Mouse (Mus musculus) intestine, embryonic 15.5 days (tissue): ENCODE results near the gene Commd9. TPM values are rescaled to one million over a fixed set of nuclear protein-coding genes. Genes with fewer than 3 reads are reported as not detected.

Experiments
- ATAC-seq: fragments of 200-750 bp; cut with Nextera tagmentation; 2 replicates; pipeline ENCODE4 v1.8.0; 2017; ENCODE audit warnings: moderate TSS enrichment, moderate library complexity
- H3K27ac ChIP-seq: fragments of 300-500 bp; sonication (generic); 2 replicates; pipeline ENCODE4 v1.5.1; 2015; ENCODE audit warnings: mild to moderate bottlenecking, inconsistent platforms
- H3K27me3 ChIP-seq: fragments of 300-500 bp; sonication (generic); replicated peaks from 2 replicates; pipeline ENCODE4 v1.6.1; 2015; ENCODE audit warnings: inconsistent platforms
- H3K36me3 ChIP-seq: fragments of 300-500 bp; sonication (generic); 2 replicates; pipeline ENCODE4 v1.6.1; 2015; ENCODE audit warnings: inconsistent platforms
- H3K4me1 ChIP-seq: fragments of 300-500 bp; sonication (generic); replicated peaks from 2 replicates; pipeline ENCODE4 v1.6.1; 2015; ENCODE audit warnings: inconsistent platforms
- H3K4me2 ChIP-seq: fragments of 300-500 bp; sonication (generic); replicated peaks from 2 replicates; pipeline ENCODE4 v1.6.1; 2015; ENCODE audit warnings: mild to moderate bottlenecking, inconsistent platforms
- H3K4me3 ChIP-seq: fragments of 300-500 bp; sonication (generic); replicated peaks from 2 replicates; pipeline ENCODE4 v1.5.1; 2015; ENCODE audit warnings: inconsistent platforms
- H3K9ac ChIP-seq: fragments of 300-500 bp; sonication (generic); 2 replicates; pipeline ENCODE4 v1.6.1; 2015; ENCODE audit warnings: inconsistent platforms
- H3K9me3 ChIP-seq: fragments of 300-500 bp; sonication (generic); 2 replicates; pipeline ENCODE4 v1.6.1; 2016; ENCODE audit warnings: inconsistent platforms
- WGBS: fragments of 180-500 bp; shearing (Covaris S2); methylation state at CpG from one replicate; pipeline ENCODE4 v1.1.7; 2015; 5-methylcytosine and 5-hydroxymethylcytosine counted together
- polyA plus RNA-seq: library from polyadenylated mRNA; unstranded; fragments of >200 nt; fragmentation: Nextera tagmentation; extraction: Ambion mirVana; gene quantifications from 2 replicates; pipeline ENCODE4 v1.2.1, GENCODE M21; 2015

The Commd9 gene
- 65.5 and 68.2 TPM in 2 replicates for polyA plus RNA-seq

DNA sequence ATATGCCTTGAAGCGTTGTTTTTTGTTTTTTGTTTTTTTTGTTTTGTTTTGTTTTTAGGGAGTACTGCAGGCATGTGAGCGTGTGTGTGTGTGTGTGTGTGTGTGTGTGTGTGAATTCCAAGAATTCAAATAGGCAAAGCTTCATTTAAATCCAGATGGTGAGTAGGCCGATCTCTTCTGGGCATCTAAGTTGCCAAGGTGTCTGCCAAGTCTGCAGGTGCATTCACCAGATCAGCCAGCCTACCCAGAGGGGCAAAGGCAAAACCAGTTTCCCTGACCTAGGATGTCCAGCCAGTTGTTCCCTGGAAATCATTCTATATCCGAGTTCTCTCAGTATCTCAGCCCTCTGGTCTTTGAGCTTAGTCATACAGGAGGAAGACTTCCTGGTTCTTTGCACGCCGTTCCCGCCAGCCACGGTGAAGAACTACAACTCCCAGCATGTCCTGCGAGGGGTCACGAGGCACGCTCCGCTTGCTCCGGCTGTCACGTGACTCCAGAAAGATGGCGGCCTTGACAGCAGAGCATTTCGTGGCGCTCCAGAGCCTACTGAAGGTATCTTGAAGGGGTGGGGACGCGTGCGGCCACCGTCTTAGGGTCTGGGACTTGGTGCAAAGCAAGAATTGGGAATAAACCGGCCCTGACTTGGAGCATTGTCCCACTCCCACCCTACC is at the start of gene Commd9:
Commd9 (plus strand) TSS at position 480 of the 671 bp plus-strand sequence.
- Histone ChIP-seq H3K4me2 (peak within 1 kb of the TSS; percentile 68), H3K9me3 (no peaks in the 10 kb centered on the region), H3K9ac (peak within 1 kb of the TSS; percentile 73), H3K27ac (no peak within 1 kb of the TSS), H3K36me3 (no peaks in the 10 kb centered on the region), H3K27me3 (no peaks in the 10 kb centered on the region), H3K4me3 (peak within 1 kb of the TSS; percentile 71), H3K4me1 (peaks cover 5% of the 10 kb centered on the region)
- peak; percentile 98 for ATAC-seq
- 13% methylated on average over 22 of the region's 22 CpGs for WGBS

DNA sequence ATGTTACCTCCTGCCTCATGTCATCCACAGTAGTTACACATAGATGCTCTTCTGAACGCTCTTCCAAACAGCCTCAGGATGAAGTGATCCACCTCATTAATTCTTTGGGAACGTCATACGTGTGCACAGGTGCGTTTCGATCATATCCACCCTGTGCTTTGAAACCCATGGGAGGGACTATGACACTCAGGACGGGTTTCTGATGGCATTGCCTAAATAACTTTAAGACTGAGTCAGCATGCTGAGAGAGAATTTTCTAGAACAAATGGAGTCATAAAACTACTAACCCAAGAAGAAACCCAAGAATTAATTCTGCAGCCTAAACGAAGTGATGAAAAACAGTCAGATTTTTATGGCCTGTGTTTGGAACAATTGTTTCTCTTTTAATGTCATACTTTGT is 43.3 kb upstream of the Commd9 start:
- H3K27ac ChIP-seq = no peak overlapping the region
- WGBS = 83% methylated on average over 7 of the region's 7 CpGs
- no peak overlapping the region for H3K4me3 ChIP-seq
- no peaks in the 10 kb centered on the region for H3K27me3 ChIP-seq
- no peaks in the 10 kb centered on the region for H3K4me1 ChIP-seq
- H3K4me2 ChIP-seq = no peak overlapping the region
- no peak overlapping the region for H3K9ac ChIP-seq
- no peaks in the 10 kb centered on the region for H3K36me3 ChIP-seq
- ATAC-seq = no peak
- H3K9me3 ChIP-seq = no peaks in the 10 kb centered on the region

DNA sequence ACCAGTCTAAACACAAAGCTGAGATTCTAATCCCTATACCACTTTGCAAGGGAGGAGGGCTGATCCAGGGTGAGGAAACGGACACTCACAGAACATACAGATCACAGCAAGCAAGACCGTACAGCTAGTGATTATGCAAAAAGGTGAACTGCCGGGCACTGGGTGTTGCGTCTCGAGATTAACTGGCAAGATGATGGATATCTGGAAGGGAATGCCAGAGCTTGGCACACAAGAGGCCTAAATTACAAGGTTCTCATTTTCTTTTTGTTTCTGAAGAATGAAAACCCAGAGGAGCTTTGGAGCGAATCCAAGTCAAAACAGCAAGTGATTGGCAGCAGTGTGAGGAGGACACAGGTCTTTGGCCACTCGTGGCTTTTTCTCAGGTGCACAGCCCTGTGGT is 31.3 kb upstream of the Commd9 start:
- H3K9ac ChIP-seq = no peak overlapping the region
- H3K36me3 ChIP-seq = no peaks in the 10 kb centered on the region
- no peak overlapping the region for H3K27ac ChIP-seq
- no peaks in the 10 kb centered on the region for H3K27me3 ChIP-seq
- H3K4me3 ChIP-seq = no peak overlapping the region
- no peak for ATAC-seq
- no peaks in the 10 kb centered on the region for H3K9me3 ChIP-seq
- no peak overlapping the region for H3K4me2 ChIP-seq
- WGBS = 69% methylated on average over 7 of the region's 7 CpGs
- H3K4me1 ChIP-seq = no peaks in the 10 kb centered on the region

DNA sequence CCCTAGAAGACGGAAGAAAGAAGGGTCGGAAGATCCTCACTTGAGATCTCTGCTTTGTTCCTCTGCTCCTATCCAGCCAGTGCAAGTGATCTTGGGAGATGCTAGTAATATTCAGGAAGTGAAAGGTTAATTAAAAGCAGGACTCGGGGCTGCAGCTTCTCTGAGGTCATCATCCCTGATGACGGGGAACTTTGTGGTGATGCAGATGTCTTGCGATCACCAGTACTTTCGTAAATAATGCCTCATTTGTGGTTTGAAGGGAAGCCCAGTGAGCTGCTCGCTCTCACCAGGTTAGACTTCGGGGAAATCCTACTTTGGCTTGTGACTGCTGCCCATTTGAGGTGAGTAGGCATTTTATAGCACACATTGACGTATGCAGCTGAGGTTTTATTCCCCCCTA is 29.9 kb upstream of the Commd9 start:
- H3K4me3 ChIP-seq = no peak overlapping the region
- ATAC-seq = no peak
- H3K9me3 ChIP-seq = no peaks in the 10 kb centered on the region
- H3K4me1 ChIP-seq = no peaks in the 10 kb centered on the region
- H3K27ac ChIP-seq = no peak overlapping the region
- no peak overlapping the region for H3K4me2 ChIP-seq
- no peaks in the 10 kb centered on the region for H3K27me3 ChIP-seq
- no peak overlapping the region for H3K9ac ChIP-seq
- 80% methylated on average over 9 of the region's 9 CpGs for WGBS
- no peaks in the 10 kb centered on the region for H3K36me3 ChIP-seq

DNA sequence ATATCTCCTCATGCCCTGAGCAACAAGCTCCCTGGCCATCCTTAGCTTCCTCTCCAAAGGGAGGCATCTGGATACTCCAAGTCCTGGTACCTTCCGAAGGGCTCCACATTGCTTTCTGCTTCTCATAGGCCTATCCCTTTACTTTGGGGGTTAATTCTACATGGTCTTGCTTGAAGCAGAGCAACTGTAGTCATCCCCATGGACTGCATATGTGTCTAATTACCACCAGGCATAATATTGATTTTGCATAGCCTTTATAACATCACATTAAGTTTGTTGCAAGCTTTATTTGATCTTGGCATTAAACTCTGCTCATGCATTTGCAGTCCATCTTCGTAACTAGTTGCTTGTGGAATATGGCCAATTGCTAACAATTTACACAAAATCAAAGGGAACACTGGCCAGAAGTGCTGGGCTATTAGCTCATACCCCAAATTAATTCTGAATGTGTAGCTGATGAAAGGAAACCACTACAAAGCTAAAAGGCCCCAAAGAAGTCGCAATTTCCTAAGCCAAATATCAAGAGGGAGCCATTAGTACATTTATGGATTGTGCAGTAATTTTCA is 25.0 kb upstream of the Commd9 start:
- Histone ChIP-seq H3K4me1 (0 out of 2 replicates have a peak, but pooled peaks cover 4% of the 10 kb centered on the region), H3K9ac (no peak overlapping the region), H3K4me2 (no peak overlapping the region), H3K36me3 (no peaks in the 10 kb centered on the region), H3K27me3 (no peaks in the 10 kb centered on the region), H3K4me3 (no peak overlapping the region), H3K9me3 (no peaks in the 10 kb centered on the region), H3K27ac (no peak overlapping the region)
- ATAC-seq = no peak
- WGBS = 91% methylated on average over 3 of the region's 3 CpGs

DNA sequence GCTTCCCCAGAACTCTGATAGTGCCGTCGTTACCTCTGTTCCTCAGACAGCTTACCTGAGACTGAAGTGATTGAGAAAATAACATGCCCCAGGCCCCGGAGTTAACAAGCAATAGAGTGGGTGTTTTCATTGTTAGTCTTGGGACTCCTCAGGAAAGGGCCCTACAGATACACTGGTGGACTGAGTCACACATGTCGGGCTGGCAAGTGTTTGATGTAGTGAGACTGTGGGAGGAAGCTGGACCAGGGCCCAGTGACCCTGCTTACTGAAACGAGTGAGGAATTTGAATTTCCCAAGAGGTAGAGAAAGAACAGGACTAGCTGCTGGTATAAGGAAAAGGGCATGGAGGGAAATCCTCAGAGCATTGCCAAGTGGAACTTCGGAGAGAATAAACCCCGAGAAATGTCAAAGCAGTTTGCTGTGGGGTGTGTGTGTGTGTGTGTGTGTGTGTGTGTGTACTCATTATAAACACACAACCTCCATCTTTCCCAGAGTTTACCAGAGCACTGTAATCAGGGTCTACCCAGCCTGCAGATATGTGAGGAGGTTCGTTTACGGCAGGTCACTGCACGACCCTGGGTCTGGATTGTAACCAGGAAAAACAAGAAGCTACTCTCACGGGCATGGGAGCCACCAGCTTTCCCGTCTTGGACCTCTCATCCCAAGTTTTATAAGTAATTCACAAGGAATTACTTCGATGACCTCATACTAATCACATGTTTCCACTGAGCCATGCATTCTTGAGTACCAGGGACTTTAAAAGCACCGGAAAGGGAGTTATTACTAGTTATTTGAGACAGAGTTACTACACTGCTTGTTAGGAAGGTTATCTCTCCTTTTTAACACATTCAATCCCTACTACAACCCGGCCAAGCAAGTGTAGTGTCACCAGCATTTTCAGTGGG is 23.6 kb upstream of the Commd9 start:
- Histone ChIP-seq H3K4me2 (no peak overlapping the region), H3K9me3 (no peaks in the 10 kb centered on the region), H3K9ac (no peak overlapping the region), H3K36me3 (no peaks in the 10 kb centered on the region), H3K27me3 (no peaks in the 10 kb centered on the region), H3K4me1 (0 out of 2 replicates have a peak, but pooled peaks cover 4% of the 10 kb centered on the region), H3K4me3 (no peak overlapping the region), H3K27ac (no peak overlapping the region)
- ATAC-seq = 0 out of 2 replicates have a peak, but pooled peaks have one; percentile 23
- 50% methylated on average over 15 of the region's 15 CpGs for WGBS

DNA sequence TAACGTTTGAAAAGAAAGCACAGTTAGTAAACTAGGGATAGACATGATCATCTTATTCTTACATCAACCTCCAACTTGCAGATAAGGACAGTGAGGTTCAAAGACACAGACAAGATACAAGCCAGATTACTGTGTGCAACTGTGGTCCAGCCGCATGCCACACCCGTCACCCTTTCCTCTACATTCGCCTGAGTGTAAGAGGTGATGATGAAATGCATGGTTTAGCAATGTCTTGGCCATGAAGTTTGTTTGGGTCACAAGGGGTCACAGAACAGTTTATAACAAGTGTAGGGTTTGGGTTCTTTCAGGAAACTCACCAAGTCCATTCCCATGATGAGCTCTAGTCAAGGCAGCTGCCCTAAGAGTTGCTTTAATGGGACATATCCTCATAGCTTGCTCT is 17.4 kb upstream of the Commd9 start:
- no peak for ATAC-seq
- H3K9me3 ChIP-seq = no peaks in the 10 kb centered on the region
- no peaks in the 10 kb centered on the region for H3K27me3 ChIP-seq
- no peak overlapping the region for H3K27ac ChIP-seq
- no peak overlapping the region for H3K9ac ChIP-seq
- no peaks in the 10 kb centered on the region for H3K4me1 ChIP-seq
- WGBS = 83% methylated on average over 4 of the region's 4 CpGs
- no peak overlapping the region for H3K4me3 ChIP-seq
- no peaks in the 10 kb centered on the region for H3K36me3 ChIP-seq
- H3K4me2 ChIP-seq = no peak overlapping the region

DNA sequence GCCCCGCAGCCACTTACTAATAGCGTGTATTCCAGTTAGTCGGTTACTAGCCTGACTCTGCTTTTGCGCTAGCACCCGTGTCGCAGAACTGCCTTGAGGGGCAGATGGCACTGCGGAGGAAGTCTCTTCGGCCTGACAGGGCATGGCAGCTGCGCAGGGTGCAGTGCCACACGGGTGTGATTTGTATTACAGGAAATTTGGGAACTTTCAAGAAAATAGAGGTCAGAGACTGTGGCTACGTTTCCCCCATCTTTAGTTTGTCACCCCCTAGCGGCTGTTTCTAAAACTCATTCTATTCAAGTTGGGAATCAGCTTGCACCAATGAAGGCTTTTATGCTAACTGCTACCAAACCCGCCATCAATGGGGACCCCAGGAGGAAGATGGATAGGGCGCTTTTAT is 14.9 kb upstream of the Commd9 start:
- no peaks in the 10 kb centered on the region for H3K27me3 ChIP-seq
- H3K36me3 ChIP-seq = no peaks in the 10 kb centered on the region
- no peaks in the 10 kb centered on the region for H3K4me1 ChIP-seq
- H3K9me3 ChIP-seq = no peaks in the 10 kb centered on the region
- no peak overlapping the region for H3K4me3 ChIP-seq
- WGBS = 28% methylated on average over 14 of the region's 14 CpGs
- no peak overlapping the region for H3K27ac ChIP-seq
- peak overlapping the region; percentile 56 for H3K4me2 ChIP-seq
- ATAC-seq = 0 out of 2 replicates have a peak, but pooled peaks have one; percentile 56
- H3K9ac ChIP-seq = no peak overlapping the region

DNA sequence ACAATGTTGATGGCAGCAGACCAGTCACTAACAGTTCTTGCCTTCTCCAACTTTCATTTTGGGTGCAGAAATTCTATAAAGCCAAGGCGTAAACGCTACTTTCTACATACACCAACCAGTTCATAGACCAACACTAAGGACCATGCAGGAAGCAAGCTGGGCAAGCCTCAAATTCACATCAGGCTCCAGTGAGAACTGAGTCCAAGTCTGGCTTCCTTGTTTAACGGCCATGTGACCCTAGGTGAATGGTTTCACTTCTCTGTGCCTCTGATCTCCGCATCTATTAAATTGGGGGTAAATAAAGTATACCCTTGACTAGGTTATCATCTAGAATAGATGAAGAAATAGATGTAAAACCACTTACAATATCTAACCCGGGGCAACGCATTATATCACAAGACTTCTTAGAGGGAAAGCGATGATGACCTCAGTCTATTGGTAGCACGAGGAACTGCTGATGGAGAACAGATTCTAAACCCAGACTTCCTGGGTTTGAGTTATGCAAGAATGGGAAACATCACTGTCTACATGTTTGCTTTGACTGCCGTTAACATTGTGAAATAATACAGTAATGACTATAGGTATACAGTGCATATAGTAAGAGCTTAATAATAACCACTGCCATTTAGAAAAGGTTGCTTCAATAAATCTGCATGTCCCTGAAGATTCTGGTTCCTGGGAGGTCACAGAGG is 4.4 kb upstream of the Commd9 start:
- H3K9me3 ChIP-seq = no peaks in the 10 kb centered on the region
- H3K27me3 ChIP-seq = no peaks in the 10 kb centered on the region
- H3K27ac ChIP-seq = no peak overlapping the region
- ATAC-seq = no peak
- H3K4me3 ChIP-seq = no peak overlapping the region
- no peaks in the 10 kb centered on the region; the same call in 1 of the 2 replicates for H3K4me1 ChIP-seq
- no peaks in the 10 kb centered on the region for H3K36me3 ChIP-seq
- no peak overlapping the region for H3K4me2 ChIP-seq
- 70% methylated on average over 9 of the region's 9 CpGs for WGBS
- no peak overlapping the region for H3K9ac ChIP-seq

DNA sequence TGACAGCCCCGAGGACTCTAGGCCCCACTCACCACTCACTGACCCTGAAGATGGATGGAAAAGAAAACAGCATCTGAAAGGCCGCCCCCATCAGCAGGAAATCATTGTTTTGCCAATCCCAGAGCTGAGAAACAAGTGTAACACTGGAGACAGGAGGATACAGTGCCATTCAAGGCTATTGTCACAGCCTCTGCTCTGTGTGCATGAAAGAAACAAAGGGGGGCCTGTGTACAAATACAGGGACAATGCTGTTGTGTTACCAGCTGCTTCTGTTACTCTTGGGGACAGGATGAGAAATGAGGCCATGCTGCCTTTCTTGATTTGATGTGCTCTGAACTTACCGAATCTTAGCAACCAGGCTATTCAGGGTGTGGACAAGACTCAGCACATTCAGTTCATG is 3.0 kb upstream of the Commd9 start, which contains the start of gene Prr5l:
Prr5l (minus strand) TSS at position 30 of the 400 bp plus-strand sequence.
- H3K27me3 ChIP-seq = no peaks in the 10 kb centered on the region
- ATAC-seq = no peak
- H3K4me2 ChIP-seq = no peak within 1 kb of the TSS
- H3K9ac ChIP-seq = no peak within 1 kb of the TSS
- no peak within 1 kb of the TSS for H3K27ac ChIP-seq
- no peak within 1 kb of the TSS for H3K4me3 ChIP-seq
- no peaks in the 10 kb centered on the region for H3K9me3 ChIP-seq
- peaks cover 5% of the 10 kb centered on the region for H3K4me1 ChIP-seq
- WGBS = 46% methylated on average over 3 of the region's 3 CpGs
- H3K36me3 ChIP-seq = no peaks in the 10 kb centered on the region

DNA sequence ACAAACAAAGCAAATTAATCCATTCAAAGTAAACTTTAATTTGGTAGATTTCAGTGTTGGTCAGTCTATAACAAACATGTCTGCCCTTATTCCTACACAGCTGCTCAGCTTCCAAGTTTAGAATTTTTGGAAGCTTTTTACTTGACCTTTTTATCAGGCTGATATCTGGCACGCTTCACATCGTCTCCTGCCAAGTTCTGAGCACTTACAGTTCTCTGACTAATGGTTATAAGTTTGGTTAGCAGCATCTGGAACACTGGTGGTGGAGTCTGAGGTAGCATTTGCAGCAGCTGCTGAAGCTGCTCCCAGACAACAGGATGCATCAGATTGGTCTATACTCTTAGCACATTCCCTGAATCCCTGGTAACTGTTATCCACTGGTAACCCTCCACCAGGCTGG is 1.8 kb upstream of the Commd9 start:
- no peaks in the 10 kb centered on the region for H3K27me3 ChIP-seq
- 54% methylated on average over 2 of the region's 2 CpGs for WGBS
- peaks cover 5% of the 10 kb centered on the region for H3K4me1 ChIP-seq
- ATAC-seq = no peak
- H3K4me3 ChIP-seq = no peak overlapping the region
- no peak overlapping the region for H3K4me2 ChIP-seq
- no peak overlapping the region for H3K9ac ChIP-seq
- H3K9me3 ChIP-seq = no peaks in the 10 kb centered on the region
- no peaks in the 10 kb centered on the region for H3K36me3 ChIP-seq
- no peak overlapping the region for H3K27ac ChIP-seq

DNA sequence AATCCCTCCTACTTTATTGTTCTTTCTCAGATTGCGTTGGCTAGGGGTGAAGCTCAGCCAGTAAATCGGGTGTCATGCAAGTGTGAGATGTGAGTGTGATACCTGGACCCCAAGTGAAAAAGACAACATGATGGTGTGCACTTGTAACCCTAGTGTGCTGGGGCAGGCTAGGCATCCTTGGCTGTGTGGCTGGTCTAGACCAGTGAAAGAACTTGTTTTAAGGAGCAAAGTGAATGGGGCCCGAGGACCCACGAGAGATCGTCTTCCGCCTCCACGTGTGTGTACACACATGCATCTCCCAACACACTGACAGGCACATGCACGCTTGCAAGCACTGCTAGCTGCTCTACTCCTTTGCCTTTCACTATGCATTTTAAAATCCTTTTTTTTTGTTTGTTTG is 2.8 kb downstream of the Commd9 start:
- H3K27ac ChIP-seq = no peak overlapping the region

More for the DNA sequence above, 2.8 kb downstream of the Commd9 start:
- no peaks in the 10 kb centered on the region for H3K27me3 ChIP-seq
- no peaks in the 10 kb centered on the region for H3K36me3 ChIP-seq
- 86% methylated on average over 8 of the region's 8 CpGs for whole genome bisulfite sequencing
- ATAC-seq = no peak
- H3K9me3 ChIP-seq = no peaks in the 10 kb centered on the region
- no peak overlapping the region for H3K4me3 ChIP-seq
- no peak overlapping the region for H3K4me2 ChIP-seq
- H3K9ac ChIP-seq = no peak overlapping the region
- H3K4me1 ChIP-seq = peaks cover 5% of the 10 kb centered on the region
